Mouse (Mus musculus): ENCODE measurements around the gene Tmem262. TPM values are rescaled to one million over a fixed set of nuclear protein-coding genes. Genes with fewer than 3 reads are reported as not detected.

Tmem262 gene
- total RNA-seq, 2 experiments from 2014 or later = not detected

Small RNA genes within 50 kb of the gene (microRNA-seq; reads per million reads assigned to microRNA genes)
- gene Mir6988 = 2.0 to 3.5 reads per million in 2 experiments

Other genes starting within 250 kb of the Tmem262 start
- gene Frmd8, start 204.8 kb upstream of the Tmem262 start, total RNA-seq (2021) = 10 to 100 TPM; 12.7 to 13.0 TPM
- gene Slc25a45, start 202.2 kb upstream of the Tmem262 start, total RNA-seq (2021) = 1 to 10 TPM; 2.9 to 3.2 TPM
- gene Tigd3, start 185.9 kb upstream of the Tmem262 start, total RNA-seq (2021) = 1 to 10 TPM; 2.5 TPM
- 100 to 1,000 TPM in 1 of 2 experiments, 10 to 100 TPM in 1; 90.8 to 100 TPM for gene Dpf2, start 167.0 kb upstream of the Tmem262 start, total RNA-seq (2021)
- 1 to 10 TPM; 4.3 to 4.6 TPM for gene Cdc42ep2, start 155.2 kb upstream of the Tmem262 start, total RNA-seq (2021)
- 1 to 10 TPM; 5.0 to 5.9 TPM for gene Pola2, start 115.8 kb upstream of the Tmem262 start, total RNA-seq (2021)
- not detected for gene Slc22a20, start 93.9 kb upstream of the Tmem262 start, total RNA-seq (2021)
- gene Capn1, start 64.1 kb upstream of the Tmem262 start, total RNA-seq (2021) = 10 to 100 TPM; 23.2 to 24.8 TPM
- gene Syvn1, start 33.5 kb upstream of the Tmem262 start, total RNA-seq (2021) = 10 to 100 TPM; 43.4 to 44.5 TPM
- 10 to 100 TPM; 48.0 to 52.0 TPM for gene Mrpl49, start 22.2 kb upstream of the Tmem262 start, total RNA-seq (2021)
- gene Fau, start 22.2 kb upstream of the Tmem262 start, total RNA-seq (2021) = 100 to 1,000 TPM; 769 to 789 TPM
- 10 to 100 TPM; 34.6 to 36.2 TPM for gene Znhit2, start 18.8 kb upstream of the Tmem262 start, total RNA-seq (2021)
- 10 to 100 TPM; 22.4 to 24.4 TPM for gene Tm7sf2, start 11.7 kb upstream of the Tmem262 start, total RNA-seq (2021)
- 10 to 100 TPM; 93.7 to 94.4 TPM for gene Vps51, start 2.8 kb upstream of the Tmem262 start, total RNA-seq (2021)
- 1 to 10 TPM in 1 of 2 experiments, under 1 TPM in 1; 0.91 to 1.3 TPM for gene Gm28374, start 2.2 kb downstream of the Tmem262 start, total RNA-seq (2021)
- gene Zfpl1, start 4.9 kb downstream of the Tmem262 start, total RNA-seq (2021) = 10 to 100 TPM; 36.6 to 42.0 TPM
- not detected for gene Cdca5, start 5.0 kb downstream of the Tmem262 start, total RNA-seq (2021)
- gene AC131692.1, start 14.4 kb downstream of the Tmem262 start, total RNA-seq (2021) = not detected
- under 1 TPM in 1 of 2 experiments, not detected in 1; 0.12 TPM for gene Naaladl1, start 25.7 kb downstream of the Tmem262 start, total RNA-seq (2021)
- gene Sac3d1, start 38.6 kb downstream of the Tmem262 start, total RNA-seq (2021) = 10 to 100 TPM; 15.5 to 15.6 TPM
- gene Snx15, start 48.3 kb downstream of the Tmem262 start, total RNA-seq (2021) = 10 to 100 TPM; 37.6 to 45.1 TPM
- gene Batf2, start 61.0 kb downstream of the Tmem262 start, total RNA-seq (2021) = under 1 TPM; 0.59 to 0.89 TPM
- 10 to 100 TPM; 83.2 to 84.8 TPM for gene Arl2, start 61.5 kb downstream of the Tmem262 start, total RNA-seq (2021)
- gene Majin, start 104.4 kb downstream of the Tmem262 start, total RNA-seq (2021) = not detected
- not detected for gene Gpha2, start 146.3 kb downstream of the Tmem262 start, total RNA-seq (2021)
- gene Ppp2r5b, start 155.8 kb downstream of the Tmem262 start, total RNA-seq (2021) = 100 to 1,000 TPM; 133 TPM
- 10 to 100 TPM; 34.0 to 34.2 TPM for gene Atg2a, start 161.6 kb downstream of the Tmem262 start, total RNA-seq (2021)
- gene Ehd1, start 196.7 kb downstream of the Tmem262 start, total RNA-seq (2021) = 10 to 100 TPM; 86.6 to 88.0 TPM
- 1 to 10 TPM; 4.8 to 5.6 TPM for gene Cdc42bpg, start 226.4 kb downstream of the Tmem262 start, total RNA-seq (2021)